Mouse (Mus musculus) limb, embryonic 13.5 days (tissue): Measurements from ENCODE around the gene Ugt1a2. TPM values are rescaled to one million over a fixed set of nuclear protein-coding genes. Genes with fewer than 3 reads are reported as not detected.

Source experiments
- ATAC-seq: fragments of 200-750 bp; cut with Nextera tagmentation; 2 replicates; pipeline ENCODE4 v1.8.0; 2017; ENCODE audit warnings: low read depth, moderate number of reproducible peaks, moderate TSS enrichment; ENCODE audit not compliant: low FRiP score
- H3K27ac ChIP-seq: fragments of 300-500 bp; sonication (generic); 2 replicates; pipeline ENCODE4 v1.5.1; 2015; ENCODE audit warnings: inconsistent platforms, mild to moderate bottlenecking, moderate library complexity
- H3K27me3 ChIP-seq: fragments of 300-500 bp; sonication (generic); 2 replicates; pipeline ENCODE4 v1.6.1; 2015; ENCODE audit warnings: mild to moderate bottlenecking, inconsistent platforms
- H3K36me3 ChIP-seq: fragments of 300-500 bp; sonication (generic); 2 replicates; pipeline ENCODE4 v1.6.1; 2015; ENCODE audit warnings: inconsistent platforms, mild to moderate bottlenecking, moderate library complexity
- H3K4me1 ChIP-seq: fragments of 300-500 bp; sonication (generic); 2 replicates; pipeline ENCODE4 v1.6.1; 2015; ENCODE audit warnings: inconsistent platforms
- H3K4me2 ChIP-seq: fragments of 300-500 bp; sonication (generic); replicated peaks from 2 replicates; pipeline ENCODE4 v1.6.1; 2015; ENCODE audit warnings: inconsistent platforms, mild to moderate bottlenecking, moderate library complexity
- H3K4me3 ChIP-seq: fragments of 300-500 bp; sonication (generic); 2 replicates; pipeline ENCODE4 v1.5.1; 2015; ENCODE audit warnings: moderate library complexity, mild to moderate bottlenecking, inconsistent platforms
- H3K9ac ChIP-seq: fragments of 300-500 bp; sonication (generic); 2 replicates; pipeline ENCODE4 v1.6.1; 2015; ENCODE audit warnings: mild to moderate bottlenecking, inconsistent platforms
- H3K9me3 ChIP-seq: fragments of 300-500 bp; sonication (generic); 2 replicates; pipeline ENCODE4 v1.6.1; 2016; ENCODE audit warnings: inconsistent platforms
- WGBS: fragments of 180-500 bp; shearing (Covaris S2); methylation state at CpG from one replicate; pipeline ENCODE4 v1.1.7; 2015; 5-methylcytosine and 5-hydroxymethylcytosine counted together
- polyA plus RNA-seq: library from polyadenylated mRNA; unstranded; fragments of >200 nt; fragmentation: Nextera tagmentation; extraction: Ambion mirVana; gene quantifications from 2 replicates; pipeline ENCODE4 v1.2.1, GENCODE M21; 2015

Ugt1a2 gene
- polyA plus RNA-seq, 1 experiment from 2014 or later = not detected

GRCm38 (mm10) chr1:88263778-88264177 lies 63.4 kb downstream of the Ugt1a2 start:
- Histone ChIP-seq H3K9me3 (peaks cover 25% of the 10 kb centered on the region; the same call in 1 of the 2 replicates), H3K36me3 (peaks cover 97% of the 10 kb centered on the region), H3K4me1 (peaks cover 3% of the 10 kb centered on the region; the same call in 1 of the 2 replicates), H3K9ac (no peak overlapping the region), H3K4me3 (no peak overlapping the region), H3K27me3 (no peaks in the 10 kb centered on the region), H3K4me2 (no peak overlapping the region), H3K27ac (no peak overlapping the region)
- no peak for ATAC-seq
- WGBS = 90% methylated on average over 5 of the region's 5 CpGs

DNA sequence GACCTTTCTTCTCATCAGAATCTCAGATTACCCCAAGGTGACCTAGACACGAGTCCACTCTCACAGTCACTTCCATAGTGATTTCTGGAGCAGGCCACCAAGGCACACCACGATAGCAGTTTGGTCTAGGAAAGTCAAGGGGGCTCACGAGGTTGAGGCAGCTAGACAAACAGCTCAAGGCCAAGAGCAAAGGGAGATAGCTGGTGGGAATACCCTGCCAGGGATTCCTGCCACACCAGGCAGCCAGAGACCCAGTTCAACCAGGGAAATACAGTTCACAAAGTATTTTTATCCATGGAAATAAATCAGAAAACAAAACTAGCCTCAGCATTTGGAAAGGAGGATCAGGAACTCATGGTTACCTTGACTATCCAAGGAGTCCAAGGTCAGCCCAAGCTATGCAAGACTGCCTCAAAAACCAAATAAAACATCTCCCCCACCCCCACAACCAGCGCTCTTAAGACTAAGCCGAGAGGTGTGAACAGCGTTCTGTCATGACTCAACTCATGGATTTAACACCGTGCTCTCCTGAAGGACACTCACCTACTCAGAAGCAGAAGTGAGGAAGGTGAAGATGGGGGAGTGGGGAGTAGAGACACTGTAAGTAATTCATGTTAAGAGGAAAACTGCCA lies 64.0 kb downstream of the Ugt1a2 start:
- Histone ChIP-seq H3K4me2 (no peak overlapping the region), H3K36me3 (peaks cover 100% of the 10 kb centered on the region), H3K4me3 (no peak overlapping the region), H3K9me3 (peaks cover 19% of the 10 kb centered on the region; the same call in 1 of the 2 replicates), H3K27me3 (no peaks in the 10 kb centered on the region), H3K4me1 (peaks cover 3% of the 10 kb centered on the region; the same call in 1 of the 2 replicates), H3K9ac (no peak overlapping the region), H3K27ac (no peak overlapping the region)
- 88% methylated on average over 7 of the region's 7 CpGs for WGBS
- ATAC-seq = no peak

DNA sequence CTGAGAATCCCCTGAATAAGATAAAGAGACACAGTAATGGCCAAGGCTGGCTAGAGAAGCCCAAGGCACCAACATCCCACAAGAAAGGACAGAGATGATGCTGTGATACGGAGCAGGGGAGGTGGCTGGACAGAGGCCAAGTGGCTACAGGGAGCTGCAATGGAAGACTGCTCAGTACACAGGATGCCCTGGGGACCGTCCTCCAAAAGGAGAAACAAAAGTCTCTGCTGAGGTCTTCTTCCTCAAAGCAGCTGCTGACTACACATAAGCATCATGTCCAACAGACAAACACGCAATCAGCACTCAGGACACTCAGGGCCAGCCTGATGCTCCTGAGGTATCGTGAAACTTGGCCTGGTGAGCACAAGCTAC lies 64.5 kb downstream of the Ugt1a2 start:
- H3K27me3 ChIP-seq = no peaks in the 10 kb centered on the region
- WGBS = 80% methylated on average over 4 of the region's 4 CpGs
- H3K9ac ChIP-seq = no peak overlapping the region
- H3K4me3 ChIP-seq = no peak overlapping the region
- peaks cover 100% of the 10 kb centered on the region for H3K36me3 ChIP-seq
- peaks cover 19% of the 10 kb centered on the region; the same call in 1 of the 2 replicates for H3K9me3 ChIP-seq
- H3K27ac ChIP-seq = no peak overlapping the region
- no peak overlapping the region for H3K4me2 ChIP-seq
- peaks cover 3% of the 10 kb centered on the region; the same call in 1 of the 2 replicates for H3K4me1 ChIP-seq
- no peak for ATAC-seq

GRCm38 (mm10) chr1:88266123-88266522 lies 65.7 kb downstream of the Ugt1a2 start:
- Histone ChIP-seq H3K36me3 (peaks cover 91% of the 10 kb centered on the region), H3K4me1 (peaks cover 3% of the 10 kb centered on the region; the same call in 1 of the 2 replicates), H3K9ac (no peak overlapping the region), H3K9me3 (peaks cover 13% of the 10 kb centered on the region; the same call in 1 of the 2 replicates), H3K27ac (no peak overlapping the region), H3K27me3 (no peaks in the 10 kb centered on the region), H3K4me3 (no peak overlapping the region), H3K4me2 (no peak overlapping the region)
- ATAC-seq = no peak
- WGBS = 89% methylated on average over 13 of the region's 13 CpGs

DNA sequence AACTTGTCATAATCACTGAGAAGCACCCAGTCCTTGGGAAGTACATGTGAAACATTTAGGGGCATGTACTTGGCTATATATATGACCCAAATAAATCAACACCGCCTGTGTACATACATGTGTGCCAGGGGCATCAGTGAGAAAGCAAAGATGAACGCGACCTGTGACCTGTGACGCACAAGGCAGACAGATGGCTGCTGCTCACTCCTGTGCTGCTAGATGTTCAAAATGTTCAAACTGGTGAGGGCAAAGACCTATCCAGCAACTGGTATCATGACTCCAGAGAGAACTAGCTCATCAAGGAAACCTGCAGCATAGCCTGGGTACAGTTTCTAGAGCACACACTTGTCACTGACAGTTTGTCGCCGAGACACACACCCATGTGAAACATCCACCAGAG lies 67.1 kb downstream of the Ugt1a2 start:
- H3K4me2 ChIP-seq = no peak overlapping the region
- H3K27me3 ChIP-seq = no peaks in the 10 kb centered on the region
- no peak overlapping the region for H3K9ac ChIP-seq
- no peak for ATAC-seq
- no peak overlapping the region for H3K4me3 ChIP-seq
- peaks cover 5% of the 10 kb centered on the region; the same call in 1 of the 2 replicates for H3K9me3 ChIP-seq
- no peaks in the 10 kb centered on the region for H3K4me1 ChIP-seq
- 92% methylated on average over 6 of the region's 6 CpGs for WGBS
- H3K36me3 ChIP-seq = peaks cover 91% of the 10 kb centered on the region
- no peak overlapping the region for H3K27ac ChIP-seq

GRCm38 (mm10) chr1:88268070-88268469 lies 67.7 kb downstream of the Ugt1a2 start:
- 0 out of 2 replicates have a peak, but pooled peaks cover 5% of the 10 kb centered on the region for H3K9me3 ChIP-seq
- H3K9ac ChIP-seq = no peak overlapping the region
- 82% methylated on average over 6 of the region's 6 CpGs for WGBS
- no peak overlapping the region for H3K27ac ChIP-seq
- no peaks in the 10 kb centered on the region for H3K27me3 ChIP-seq
- H3K36me3 ChIP-seq = peaks cover 91% of the 10 kb centered on the region
- no peak for ATAC-seq
- no peak overlapping the region for H3K4me3 ChIP-seq
- H3K4me2 ChIP-seq = no peak overlapping the region
- no peaks in the 10 kb centered on the region for H3K4me1 ChIP-seq

Other genes with a start within 250 kb of the Ugt1a2 start
- gene Usp40, start 192.1 kb upstream of the Ugt1a2 start, polyA plus RNA-seq = 53.8 and 53.9 TPM in 2 replicates
- gene Ugt1a10, start 145.2 kb upstream of the Ugt1a2 start, polyA plus RNA-seq = not detected in 2 replicates
- gene Ugt1a9, start 129.8 kb upstream of the Ugt1a2 start, polyA plus RNA-seq = not detected in 2 replicates
- not detected in 2 replicates for gene Ugt1a8, start 112.8 kb upstream of the Ugt1a2 start, polyA plus RNA-seq
- 1.4 and 1.9 TPM in 2 replicates for gene Ugt1a7c, start 105.5 kb upstream of the Ugt1a2 start, polyA plus RNA-seq
- not detected in 2 replicates for gene Ugt1a6b, start 97.3 kb upstream of the Ugt1a2 start, polyA plus RNA-seq
- gene Ugt1a6a, start 65.8 kb upstream of the Ugt1a2 start, polyA plus RNA-seq = 1.1 and 1.4 TPM in 2 replicates
- gene Ugt1a5, start 34.6 kb upstream of the Ugt1a2 start, polyA plus RNA-seq = not detected in 2 replicates
- gene Dnajb3, start 5.2 kb downstream of the Ugt1a2 start, polyA plus RNA-seq = 13.1 and 13.3 TPM in 2 replicates
- 0.33 and 0.74 TPM in 2 replicates for gene Ugt1a1, start 11.4 kb downstream of the Ugt1a2 start, polyA plus RNA-seq
- 1.0 and 1.3 TPM in 2 replicates for gene Mroh2a, start 26.4 kb downstream of the Ugt1a2 start, polyA plus RNA-seq
- gene Hjurp, start 77.0 kb downstream of the Ugt1a2 start, polyA plus RNA-seq = 190 and 205 TPM in 2 replicates
- gene Trpm8, start 77.1 kb downstream of the Ugt1a2 start, polyA plus RNA-seq = not detected in 2 replicates
- 0.54 TPM in 1 of 2 replicates, not detected in the other for gene Spp2, start 206.4 kb downstream of the Ugt1a2 start, polyA plus RNA-seq